13 mouse cellular contexts compared by ENCODE assay signal in the genomic region with DNA sequence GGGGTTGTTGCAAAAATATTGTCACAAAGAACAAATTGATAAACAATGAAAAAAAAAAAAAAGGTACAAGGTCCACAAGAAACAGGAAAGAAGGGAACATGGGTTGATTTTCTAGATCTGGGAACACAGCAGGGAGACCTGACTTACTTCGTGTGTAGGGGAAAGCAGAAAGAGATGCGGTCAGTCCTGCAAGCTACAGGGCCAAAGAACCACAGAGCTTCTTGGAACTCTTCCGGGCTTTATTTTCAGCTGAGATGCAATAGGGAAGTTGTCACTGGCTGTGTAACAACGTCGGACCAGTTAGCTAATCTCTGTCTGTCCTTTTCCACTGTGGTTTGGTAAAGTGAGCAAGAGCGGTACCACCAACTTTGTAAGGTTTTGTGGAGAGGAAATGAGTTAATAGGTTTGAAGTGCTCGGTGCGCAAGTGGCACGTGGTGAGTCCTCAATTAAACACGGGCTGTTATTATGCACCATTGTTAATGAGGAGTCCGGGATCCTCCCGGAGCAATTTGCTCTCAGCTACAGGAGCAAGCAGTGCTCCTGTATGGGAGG. TPM values are rescaled to one million over a fixed set of nuclear protein-coding genes. Genes with fewer than 3 reads are reported as not detected.
DNase-seq lines count a peak whose midpoint lies in the region; ATAC-seq lines count a peak whose summit lies in the region.
"Had no signal": no experiment of that assay in that cellular context is flagged by ENCODE, and none has a peak within 500 bp of the region (broad histone marks: within the 10 kb centered on the region; RNA-seq: fewer than 3 reads in every experiment).

No protein-coding gene starts in this region.

- ATAC-seq in heart, embryonic 15.5 days (replicated peaks; ENCODE audit: insufficient number of reproducible peaks, insufficient read depth, low FRiP score, low read depth) = no peak
- ATAC-seq in common myeloid progenitor, adult 5-6 weeks (replicated peaks; ENCODE audit: low read depth, poor library complexity, severe bottlenecking) = peak; percentile 61

- H3K27ac ChIP-seq in heart, embryonic 15.5 days = peak overlapping the region; percentile 24; the same call in 1 of the 2 replicates

- WGBS in heart, embryonic 15.5 days = 71% methylated on average over 12 of the region's 12 CpGs

- DNase-seq in heart, postnatal 10 days = no peak
- DNase-seq in B cell, adult 2 months = peak; percentile 53 to 56
- DNase-seq in adrenal gland, postnatal 4 days (ENCODE audit: low spot score in 2 of 2) = no peak
- DNase-seq in urinary bladder, postnatal 4 days (ENCODE audit: low spot score in 2 of 2) = no peak
- DNase-seq in kidney, postnatal 4 days = no peak
- DNase-seq: cerebellum, postnatal 14 days; kidney, postnatal 36 days; lung, embryonic 14.5 days had no signal

- H3K9me3 ChIP-seq in heart, embryonic 15.5 days (replicated peaks) = no peaks in the 10 kb centered on the region
- no peaks in the 10 kb centered on the region for H3K9me3 ChIP-seq in megakaryocyte, embryonic 14.5 days

- H3K4me1 ChIP-seq in heart, embryonic 15.5 days (replicated peaks) = peaks cover 36% of the 10 kb centered on the region
- H3K4me1 ChIP-seq in megakaryocyte, embryonic 14.5 days = peaks cover 74% of the 10 kb centered on the region

- no peak overlapping the region for H3K9ac ChIP-seq in heart, embryonic 15.5 days
- H3K9ac ChIP-seq: lung, embryonic 14.5 days had no signal

- intact Hi-C loops in heart, postnatal 10 days (cut with DNase I) = no loop called here

- H3K4me3 ChIP-seq in heart, embryonic 15.5 days = no peak overlapping the region
- peak overlapping the region; percentile 83 for H3K4me3 ChIP-seq in megakaryocyte, embryonic 14.5 days (replicated peaks)

- H3K36me3 ChIP-seq in heart, embryonic 15.5 days = no peaks in the 10 kb centered on the region
- peaks cover 21% of the 10 kb centered on the region for H3K36me3 ChIP-seq in megakaryocyte, embryonic 14.5 days (replicated peaks; ENCODE audit: low read length)

- H3K4me2 ChIP-seq in heart, embryonic 15.5 days = no peak overlapping the region

- H3K27me3 ChIP-seq in heart, embryonic 15.5 days = no peaks in the 10 kb centered on the region
- H3K27me3 ChIP-seq in megakaryocyte, embryonic 14.5 days (replicated peaks) = no peaks in the 10 kb centered on the region

RNA-seq across cellular contexts. Expression of gene Csk, which starts 6.8 kb away (rescaled TPM):
- polyA plus RNA-seq in heart, embryonic 15.5 days (2015; fragmentation: Nextera tagmentation; extraction: Ambion mirVana) = 14.6 and 20.6 TPM in 2 replicates
- 10 to 100 TPM; 35.9 to 44.5 TPM for total RNA-seq in heart, postnatal 10 days (2021)
- 134 and 190 TPM in 2 replicates for total RNA-seq in common myeloid progenitor, adult 5-6 weeks (2017)
- polyA plus RNA-seq in megakaryocyte, embryonic 14.5 days (2012; ENCODE audit: insufficient read depth, low replicate concordance) = 400 and 436 TPM in 2 replicates
- total RNA-seq in adrenal gland, postnatal 4 days (2021) = 10 to 100 TPM; 91.3 to 92.4 TPM

RNA-seq across cellular contexts. Expression of gene Lman1l, which starts 26.1 kb away (rescaled TPM):
- not detected in 2 replicates for polyA plus RNA-seq in heart, embryonic 15.5 days (2015; fragmentation: Nextera tagmentation; extraction: Ambion mirVana)
- not detected for total RNA-seq in heart, postnatal 10 days (2021)
- not detected in 2 replicates for total RNA-seq in common myeloid progenitor, adult 5-6 weeks (2017)
- polyA plus RNA-seq in megakaryocyte, embryonic 14.5 days (2012; ENCODE audit: insufficient read depth, low replicate concordance) = not detected in 2 replicates
- not detected for total RNA-seq in adrenal gland, postnatal 4 days (2021)
- polyA plus RNA-seq: forebrain, embryonic 11.5 days; lung, embryonic 14.5 days had no signal

RNA-seq across cellular contexts. Expression of gene Cyp1a2, which starts 36.9 kb away (rescaled TPM):
- not detected in 2 replicates for polyA plus RNA-seq in heart, embryonic 15.5 days (2015; fragmentation: Nextera tagmentation; extraction: Ambion mirVana)
- not detected for total RNA-seq in heart, postnatal 10 days (2021)
- not detected in 2 replicates for total RNA-seq in common myeloid progenitor, adult 5-6 weeks (2017)
- polyA plus RNA-seq in megakaryocyte, embryonic 14.5 days (2012; ENCODE audit: insufficient read depth, low replicate concordance) = not detected in 2 replicates
- 1 to 10 TPM in 1 of 2 experiments, not detected in 1; 8.7 TPM for total RNA-seq in adrenal gland, postnatal 4 days (2021)
- polyA plus RNA-seq: forebrain, embryonic 11.5 days; heart, embryonic 14.5 days; lung, embryonic 14.5 days had no signal

RNA-seq across cellular contexts. Expression of gene Cplx3, which starts 40.5 kb away (rescaled TPM):
- polyA plus RNA-seq in heart, embryonic 15.5 days (2015; fragmentation: Nextera tagmentation; extraction: Ambion mirVana) = not detected in 2 replicates
- not detected for total RNA-seq in heart, postnatal 10 days (2021)
- total RNA-seq in common myeloid progenitor, adult 5-6 weeks (2017) = not detected in 2 replicates
- 1.1 TPM in 1 of 2 replicates, not detected in the other for polyA plus RNA-seq in megakaryocyte, embryonic 14.5 days (2012; ENCODE audit: insufficient read depth, low replicate concordance)
- total RNA-seq in adrenal gland, postnatal 4 days (2021) = not detected
- polyA plus RNA-seq: forebrain, embryonic 11.5 days; heart, embryonic 14.5 days; lung, embryonic 14.5 days had no signal

RNA-seq across cellular contexts. Expression of gene Cyp1a1, which starts 41.1 kb away (rescaled TPM):
- polyA plus RNA-seq in heart, embryonic 15.5 days (2015; fragmentation: Nextera tagmentation; extraction: Ambion mirVana) = not detected in 2 replicates
- not detected for total RNA-seq in heart, postnatal 10 days (2021)
- 0.50 TPM in 1 of 2 replicates, not detected in the other for total RNA-seq in common myeloid progenitor, adult 5-6 weeks (2017)
- polyA plus RNA-seq in megakaryocyte, embryonic 14.5 days (2012; ENCODE audit: insufficient read depth, low replicate concordance) = 1.0 TPM in 1 of 2 replicates, not detected in the other
- total RNA-seq in adrenal gland, postnatal 4 days (2021) = under 1 TPM in 1 of 2 experiments, not detected in 1; 0.31 TPM
- polyA plus RNA-seq: forebrain, embryonic 11.5 days; heart, embryonic 14.5 days; lung, embryonic 14.5 days had no signal

Comparison
In these comparisons a context has a peak if more than half of its experiments do, and no peak if none do; other contexts are left out.
1. DNase-seq: peak in B cell, adult 2 months (2 of 2); none in heart, postnatal 10 days (0 of 2), adrenal gland, postnatal 4 days (0 of 2), urinary bladder, postnatal 4 days (0 of 2) and kidney, postnatal 4 days (0 of 2).